Mouse (Mus musculus) MEL (cell line): Measurements from ENCODE around the gene Rad50. TPM values are rescaled to one million over a fixed set of nuclear protein-coding genes. Genes with fewer than 3 reads are reported as not detected.
A peak's percentile ranks its signal among the peaks of the same experiment; 100 is the strongest.

Experiments used
- DNase-seq: peaks from one replicate; pipeline ENCODE4 v3.0.0; 2011; ENCODE audit warnings: low read depth, low spot score
- H3K27ac ChIP-seq: 2 replicates; pipeline ENCODE4 v1.5.1; 2012; ENCODE audit warnings: low read depth, mild to moderate bottlenecking, control low read depth, low read length, moderate library complexity; ENCODE audit not compliant: control insufficient read depth
- H3K27me3 ChIP-seq, 2 experiments: fragments of 150-350 bp in 1 of 2; sonication (generic) in 1 of 2; 2 replicates each; pipeline ENCODE4 v1.6.1; 2012; ENCODE audit warnings: low read length in 2 of 2, mild to moderate bottlenecking in 2 of 2, improper control_type of control experiment in 1 of 2, moderate library complexity in 1 of 2; ENCODE audit not compliant: insufficient read depth in 2 of 2, control insufficient read depth in 1 of 2
- H3K36me3 ChIP-seq, 2 experiments: 2 replicates each; pipeline ENCODE4 v1.6.1; 2012 to 2014; ENCODE audit warnings: low read length in 2 of 2, improper control_type of control experiment in 1 of 2, inconsistent platforms in 1 of 2, mild to moderate bottlenecking in 1 of 2; ENCODE audit not compliant: insufficient read depth in 2 of 2, control insufficient read depth in 1 of 2
- H3K4me1 ChIP-seq, 2 experiments: fragments of 150-350 bp in 1 of 2; sonication (generic) in 1 of 2; 2 replicates each; pipeline ENCODE4 v1.6.1; 2012; ENCODE audit warnings: low read length in 2 of 2, improper control_type of control experiment in 1 of 2, mild to moderate bottlenecking in 1 of 2; ENCODE audit not compliant: insufficient read depth in 2 of 2, control insufficient read depth in 1 of 2
- H3K4me3 ChIP-seq, 2 experiments: fragments of 150-350 bp in 1 of 2; sonication (generic) in 1 of 2; 2 replicates each; pipeline ENCODE4 v1.5.1; 2012; ENCODE audit warnings: low read depth in 2 of 2, low read length in 2 of 2, mild to moderate bottlenecking in 2 of 2, moderate library complexity in 2 of 2, control low read depth in 1 of 2, improper control_type of control experiment in 1 of 2; ENCODE audit not compliant: control insufficient read depth in 1 of 2, insufficient read depth in 1 of 2
- H3K79me2 ChIP-seq: 2 replicates; pipeline ENCODE4 v1.6.1; 2012; ENCODE audit warnings: mild to moderate bottlenecking, low read length, moderate library complexity; ENCODE audit not compliant: control insufficient read depth, poor library complexity, insufficient read depth
- H3K9ac ChIP-seq: 2 replicates; pipeline ENCODE4 v1.6.1; 2012; ENCODE audit warnings: low read depth, mild to moderate bottlenecking, control low read depth, low read length, moderate library complexity; ENCODE audit not compliant: control insufficient read depth, poor library complexity, severe bottlenecking
- H3K9me3 ChIP-seq: fragments of 150-350 bp; sonication (generic); replicated peaks from 2 replicates; pipeline ENCODE4 v1.6.1; 2012; ENCODE audit warnings: mild to moderate bottlenecking, low read length, improper control_type of control experiment, moderate library complexity; ENCODE audit not compliant: insufficient read depth
- BHLHE40 ChIP-seq: IDR thresholded peaks from 2 replicates; pipeline ENCODE4 v1.6.1; 2012; ENCODE audit warnings: low read depth, mild to moderate bottlenecking, inconsistent platforms, low read length, improper control_type of control experiment, borderline replicate concordance
- CHD1 ChIP-seq: IDR thresholded peaks from 2 replicates; pipeline ENCODE4 v1.6.1; 2012; ENCODE audit warnings: low read depth, mild to moderate bottlenecking, inconsistent platforms, low read length, improper control_type of control experiment
- CHD2 ChIP-seq: IDR thresholded peaks from 2 replicates; pipeline ENCODE4 v1.6.1; 2011; ENCODE audit warnings: low read length, improper control_type of control experiment
- CTCF ChIP-seq, 3 experiments: IDR thresholded peaks in 2 of 3; conservative IDR thresholded peaks in 1 of 3; 2 replicates each; pipeline ENCODE4 v1.5.1; 2011 to 2012; ENCODE audit warnings: low read length in 3 of 3, low read depth in 2 of 3, mild to moderate bottlenecking in 2 of 3, improper control_type of control experiment in 1 of 3, inconsistent platforms in 1 of 3, mixed read lengths in 1 of 3, moderate library complexity in 1 of 3; ENCODE audit not compliant: control insufficient read depth in 1 of 3, insufficient read depth in 1 of 3, poor library complexity in 1 of 3, severe bottlenecking in 1 of 3
- E2F4 ChIP-seq: IDR thresholded peaks from 2 replicates; pipeline ENCODE4 v1.6.1; 2011; ENCODE audit warnings: low read depth, low read length, improper control_type of control experiment, borderline replicate concordance
- ELF1 ChIP-seq: IDR thresholded peaks from 2 replicates; pipeline ENCODE4 v1.6.1; 2014; ENCODE audit warnings: low read depth, mild to moderate bottlenecking, inconsistent platforms, low read length, improper control_type of control experiment, moderate library complexity
- EP300 ChIP-seq, 2 experiments: IDR thresholded peaks; 2 replicates each; pipeline ENCODE4 v1.6.1; 2011; ENCODE audit warnings: improper control_type of control experiment in 2 of 2, low read length in 2 of 2, low read depth in 1 of 2, mild to moderate bottlenecking in 1 of 2
- ETS1 ChIP-seq: IDR thresholded peaks from 2 replicates; pipeline ENCODE4 v1.6.1; 2012; ENCODE audit warnings: low read depth, mild to moderate bottlenecking, inconsistent platforms, low read length, improper control_type of control experiment, moderate library complexity
- GABPA ChIP-seq: IDR thresholded peaks from 2 replicates; pipeline ENCODE4 v1.6.1; 2012; ENCODE audit warnings: low read depth, mild to moderate bottlenecking, inconsistent platforms, low read length, improper control_type of control experiment, moderate library complexity
- GATA1 ChIP-seq: IDR thresholded peaks from 2 replicates; pipeline ENCODE4 v1.6.1; 2011; ENCODE audit warnings: low read depth, low read length, improper control_type of control experiment
- HCFC1 ChIP-seq: IDR thresholded peaks from 2 replicates; pipeline ENCODE4 v1.6.1; 2012; ENCODE audit warnings: low read depth, mild to moderate bottlenecking, inconsistent platforms, low read length, improper control_type of control experiment, moderate library complexity
- KAT2A ChIP-seq: conservative IDR thresholded peaks from 2 replicates; pipeline ENCODE4 v1.6.1; 2012; ENCODE audit warnings: low read depth, low read length, improper control_type of control experiment, inconsistent platforms
- MAFK ChIP-seq: IDR thresholded peaks from 2 replicates; pipeline ENCODE4 v1.6.1; 2011; ENCODE audit warnings: low read depth, mild to moderate bottlenecking, low read length, improper control_type of control experiment, borderline replicate concordance
- MAX ChIP-seq: IDR thresholded peaks from 2 replicates; pipeline ENCODE4 v1.6.1; 2011; ENCODE audit warnings: low read length, improper control_type of control experiment
- MAZ ChIP-seq: IDR thresholded peaks from 2 replicates; pipeline ENCODE4 v1.6.1; 2012; ENCODE audit warnings: low read depth, mild to moderate bottlenecking, inconsistent platforms, low read length, improper control_type of control experiment
- MEF2A ChIP-seq: IDR thresholded peaks from 2 replicates; pipeline ENCODE4 v1.6.1; 2014; ENCODE audit warnings: low read depth, mild to moderate bottlenecking, inconsistent platforms, low read length, improper control_type of control experiment; ENCODE audit not compliant: poor library complexity, insufficient replicate concordance, severe bottlenecking; ENCODE audit errors: extremely low read depth
- MYB ChIP-seq: IDR thresholded peaks from 2 replicates; pipeline ENCODE4 v1.6.1; 2011; ENCODE audit warnings: mild to moderate bottlenecking, low read depth, low read length, improper control_type of control experiment
- MYC ChIP-seq: IDR thresholded peaks from 2 replicates; pipeline ENCODE4 v1.6.1; 2011; ENCODE audit warnings: low read depth, mild to moderate bottlenecking, low read length, improper control_type of control experiment, moderate library complexity
- NELFE ChIP-seq: IDR thresholded peaks from 2 replicates; pipeline ENCODE4 v1.6.1; 2011; ENCODE audit warnings: low read depth, low read length, improper control_type of control experiment
- NRF1 ChIP-seq: IDR thresholded peaks from 2 replicates; pipeline ENCODE4 v1.6.1; 2014; ENCODE audit warnings: low read depth, mild to moderate bottlenecking, inconsistent platforms, low read length, improper control_type of control experiment, moderate library complexity; ENCODE audit not compliant: poor library complexity, insufficient read depth, severe bottlenecking
- POLR2AphosphoS2 ChIP-seq: IDR thresholded peaks from 2 replicates; pipeline ENCODE4 v1.6.1; 2011; ENCODE audit warnings: low read length, improper control_type of control experiment
- POLR2AphosphoS5 ChIP-seq: IDR thresholded peaks from 2 replicates; pipeline ENCODE4 v1.6.1; 2012; ENCODE audit warnings: low read depth, borderline replicate concordance, mild to moderate bottlenecking, inconsistent platforms, low read length, moderate library complexity, mixed read lengths
- RAD21 ChIP-seq: IDR thresholded peaks from 2 replicates; pipeline ENCODE4 v1.6.1; 2011; ENCODE audit warnings: mild to moderate bottlenecking, low read depth, low read length, improper control_type of control experiment
- RCOR1 ChIP-seq: IDR thresholded peaks from 2 replicates; pipeline ENCODE4 v1.6.1; 2012; ENCODE audit warnings: low read depth, mild to moderate bottlenecking, inconsistent platforms, low read length, improper control_type of control experiment
- SIN3A ChIP-seq: IDR thresholded peaks from 2 replicates; pipeline ENCODE4 v1.6.1; 2012; ENCODE audit warnings: low read length, improper control_type of control experiment, inconsistent platforms
- SMC3 ChIP-seq: IDR thresholded peaks from 2 replicates; pipeline ENCODE4 v1.6.1; 2011; ENCODE audit warnings: low read depth, low read length, improper control_type of control experiment
- TAL1 ChIP-seq: IDR thresholded peaks from 2 replicates; pipeline ENCODE4 v1.6.1; 2012; ENCODE audit warnings: mild to moderate bottlenecking, inconsistent platforms, low read length, moderate library complexity, mixed read lengths
- TBP ChIP-seq: IDR thresholded peaks from 2 replicates; pipeline ENCODE4 v1.8.0; 2011; ENCODE audit warnings: low read depth, low read length, improper control_type of control experiment
- TCF12 ChIP-seq: IDR thresholded peaks from 2 replicates; pipeline ENCODE4 v1.6.1; 2014; ENCODE audit warnings: low read depth, mild to moderate bottlenecking, inconsistent platforms, low read length, improper control_type of control experiment, moderate library complexity
- UBTF ChIP-seq: IDR thresholded peaks from 2 replicates; pipeline ENCODE4 v1.6.1; 2012; ENCODE audit warnings: low read depth, mild to moderate bottlenecking, inconsistent platforms, low read length, improper control_type of control experiment, moderate library complexity, borderline replicate concordance; ENCODE audit not compliant: insufficient read depth
- USF1 ChIP-seq: IDR thresholded peaks from 2 replicates; pipeline ENCODE4 v1.6.1; 2014; ENCODE audit warnings: low read depth, mild to moderate bottlenecking, inconsistent platforms, low read length, improper control_type of control experiment, moderate library complexity
- ZC3H11A ChIP-seq: IDR thresholded peaks from 2 replicates; pipeline ENCODE4 v1.6.1; 2012; ENCODE audit warnings: low read depth, mild to moderate bottlenecking, inconsistent platforms, low read length, improper control_type of control experiment
- ZKSCAN1 ChIP-seq: IDR thresholded peaks from 2 replicates; pipeline ENCODE4 v1.6.1; 2012; ENCODE audit warnings: low read depth, mild to moderate bottlenecking, inconsistent platforms, low read length, improper control_type of control experiment, moderate library complexity
- ZMIZ1 ChIP-seq: IDR thresholded peaks from 2 replicates; pipeline ENCODE4 v1.6.1; 2012; ENCODE audit warnings: low read depth, mild to moderate bottlenecking, inconsistent platforms, low read length, improper control_type of control experiment, moderate library complexity
- ZNF384 ChIP-seq: IDR thresholded peaks from 2 replicates; pipeline ENCODE4 v1.6.1; 2012; ENCODE audit warnings: low read depth, mild to moderate bottlenecking, inconsistent platforms, low read length, improper control_type of control experiment
- polyA plus RNA-seq, 2 experiments: library from polyadenylated mRNA; stranded (reverse) in 1 of 2; unstranded in 1 of 2; fragments of >175 nt in 1 of 2; fragments of >200 nt in 1 of 2; gene quantifications; 2 replicates each; pipeline versions ENCODE4 v1.2.1 to v1.2.4; 2012; ENCODE audit warnings: low replicate concordance in 2 of 2, low read depth in 1 of 2; ENCODE audit not compliant: insufficient read length in 2 of 2, insufficient read depth in 1 of 2, missing spikeins in 1 of 2
- total RNA-seq: library from RNA; depleted of rRNA; stranded (reverse); fragments of 300-350 nt; gene quantifications from 2 replicates; pipeline ENCODE4 v1.2.3, GENCODE M21; 2012

The Rad50 gene
- total and polyA plus RNA-seq, 3 experiments: 32.6 to 447 (median 44.6) TPM

- TF ChIP-seq MEF2A (peak; percentile 31; the same call in 1 of the 2 replicates), TCF12 (peak; percentile 79)
- TF ChIP-seq, all 39 proteins: peak for 9
These were observed 54.7 kb downstream of the Rad50 start (continued) for GRCm38 (mm10) chr11:53652427-53652826.

DNA sequence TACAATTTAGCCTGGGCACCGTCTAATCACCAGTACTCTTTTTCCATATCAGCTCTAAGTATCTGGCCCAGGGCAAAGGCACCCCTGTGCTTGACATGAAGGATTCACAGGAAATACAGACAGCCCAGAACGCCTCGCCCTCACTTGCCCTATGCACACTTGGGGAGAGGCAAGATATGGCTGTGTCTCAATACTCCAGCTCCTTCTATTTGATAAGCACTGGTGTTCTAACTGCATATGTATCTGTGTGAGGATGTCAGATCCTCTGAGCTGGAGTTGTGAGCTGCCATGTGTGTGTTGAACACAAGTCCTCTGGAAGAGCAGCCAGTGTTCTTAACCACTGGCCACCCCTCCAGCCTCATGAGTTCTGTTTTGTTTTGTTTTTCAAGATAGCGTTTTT lies 55.7 kb downstream of the Rad50 start:
- H3K9ac ChIP-seq: no peak overlapping the region
- no peaks in the 10 kb centered on the region for H3K27me3 ChIP-seq
- TF ChIP-seq TCF12 (peak; percentile 63), MYC (no peak), ZKSCAN1 (no peak), POLR2AphosphoS5 (no peak), MAFK (no peak), CHD1 (no peak), MYB (peak; percentile 33; the same call in 1 of the 2 replicates), HCFC1 (no peak), SMC3 (no peak), GABPA (no peak), GATA1 (peak; percentile 59), ZNF384 (no peak), TBP (no peak), CHD2 (no peak), POLR2AphosphoS2 (no peak), EP300 (IDR thresholded peaks at IDR 0.05; ENCODE audit: low read depth in 1 of 2, low read length in 2 of 2) (peak; percentile 49 to 77), ELF1 (no peak), USF1 (no peak; the same call in 1 of the 2 replicates), E2F4 (no peak), MAX (peak; percentile 63), KAT2A (no peak), NRF1 (no peak), SIN3A (peak; percentile 53; the same call in 1 of the 2 replicates), UBTF (no peak), TAL1 (no peak), NELFE (no peak), CTCF (IDR thresholded peaks at IDR 0.05 in 2 of 3, conservative IDR thresholded peaks at IDR 0.05 in 1 of 3; ENCODE audit: control insufficient read depth in 1 of 3, insufficient read depth in 1 of 3, low read depth in 2 of 3, low read length in 3 of 3, poor library complexity in 1 of 3, severe bottlenecking in 1 of 3) (no peak), MAZ (no peak), MEF2A (0 out of 2 replicates have a peak, but pooled peaks have one; percentile 10), RAD21 (no peak), RCOR1 (0 out of 2 replicates have a peak, but pooled peaks have one; percentile 29), ZC3H11A (no peak), BHLHE40 (no peak), ZMIZ1 (no peak), ETS1 (peak; percentile 75)

More for the DNA sequence above, 55.7 kb downstream of the Rad50 start:
- Histone ChIP-seq H3K4me1 (peaks cover 44% of the 10 kb centered on the region in 2 experiments), H3K36me3 (peaks cover 42 to 47% of the 10 kb centered on the region in 2 experiments), H3K4me3 (no peak overlapping the region), H3K9me3 (no peaks in the 10 kb centered on the region), H3K27ac (peak overlapping the region; percentile 37), H3K79me2 (no peaks in the 10 kb centered on the region)
- peak; percentile 55 for DNase-seq
